Mouse (Mus musculus) olfactory bulb, adult 2 months (tissue): Measurements from ENCODE around the gene Slc12a5.

Experiments
- CTCF ChIP-seq: fragments of 200-500 bp; IDR thresholded peaks from 2 replicates; pipeline ENCODE4 v1.5.1; 2012; ENCODE audit warnings: low read depth, mild to moderate bottlenecking, low read length, moderate library complexity; ENCODE audit not compliant: insufficient read depth
- POLR2A ChIP-seq: fragments of 200-500 bp; IDR thresholded peaks from 2 replicates; pipeline ENCODE4 v1.6.1; 2012; ENCODE audit warnings: mild to moderate bottlenecking, low read depth, low read length, moderate library complexity; ENCODE audit not compliant: insufficient read depth

DNA sequence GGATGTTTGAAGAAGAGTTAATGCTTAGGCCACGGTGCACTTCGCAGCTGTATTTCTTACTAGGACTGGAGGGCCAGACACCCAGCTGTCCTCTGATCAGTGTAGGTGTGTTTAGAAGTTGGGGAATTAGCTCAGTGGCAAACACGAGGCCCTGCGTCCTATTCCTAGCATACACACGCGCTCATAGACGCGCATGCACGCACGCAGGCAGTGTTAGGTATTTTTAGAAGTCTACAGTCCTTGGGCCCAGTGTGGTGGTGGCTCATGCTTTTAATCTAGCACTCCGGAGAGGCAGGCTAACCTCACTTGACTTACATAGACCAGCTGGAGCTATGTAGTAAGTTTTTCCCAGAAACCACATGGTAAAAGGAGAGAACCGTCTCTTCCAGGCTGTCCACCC lies 48.5 kb upstream of the Slc12a5 start:
- no peak for TF ChIP-seq CTCF
- TF ChIP-seq POLR2A = no peak
